Mouse (Mus musculus) erythroblast, embryonic 14.5 days (primary cell): ENCODE results near the gene Sf3b3. TPM values are rescaled to one million over a fixed set of nuclear protein-coding genes. Genes with fewer than 3 reads are reported as not detected.
A peak's percentile ranks its signal among the peaks of the same experiment; 100 is the strongest.

Experiments
- H3K27me3 ChIP-seq: 2 replicates; pipeline ENCODE4 v1.6.1; 2012; ENCODE audit warnings: inconsistent platforms; ENCODE audit not compliant: control insufficient read depth
- H3K36me3 ChIP-seq: 2 replicates; pipeline ENCODE4 v1.6.1; 2012; ENCODE audit warnings: mild to moderate bottlenecking, inconsistent platforms; ENCODE audit not compliant: control insufficient read depth
- H3K4me1 ChIP-seq: 2 replicates; pipeline ENCODE4 v1.6.1; 2012; ENCODE audit warnings: inconsistent platforms; ENCODE audit not compliant: control insufficient read depth
- H3K4me3 ChIP-seq: replicated peaks from 2 replicates; pipeline ENCODE3; 2012; ENCODE audit warnings: moderate library complexity, mild to moderate bottlenecking, inconsistent platforms
- H3K9me3 ChIP-seq: 2 replicates; pipeline ENCODE4 v1.6.1; 2012; ENCODE audit warnings: low read length, inconsistent platforms, mixed read lengths; ENCODE audit not compliant: control insufficient read depth
- GATA1 ChIP-seq: IDR thresholded peaks from 2 replicates; pipeline ENCODE4 v1.6.1; 2012; ENCODE audit warnings: low read length, inconsistent platforms, mixed read lengths
- TAL1 ChIP-seq: IDR thresholded peaks from 3 replicates; pipeline ENCODE4 v1.6.1; 2012; ENCODE audit warnings: low read length, inconsistent platforms, mixed read lengths
- polyA plus RNA-seq: library from polyadenylated mRNA; stranded (reverse); fragments of >175 nt; gene quantifications from 2 replicates; pipeline ENCODE4 v1.2.3, GENCODE M21; 2012

Gene Sf3b3
- polyA plus RNA-seq = 0.49 and 0.52 TPM in 2 replicates

DNA sequence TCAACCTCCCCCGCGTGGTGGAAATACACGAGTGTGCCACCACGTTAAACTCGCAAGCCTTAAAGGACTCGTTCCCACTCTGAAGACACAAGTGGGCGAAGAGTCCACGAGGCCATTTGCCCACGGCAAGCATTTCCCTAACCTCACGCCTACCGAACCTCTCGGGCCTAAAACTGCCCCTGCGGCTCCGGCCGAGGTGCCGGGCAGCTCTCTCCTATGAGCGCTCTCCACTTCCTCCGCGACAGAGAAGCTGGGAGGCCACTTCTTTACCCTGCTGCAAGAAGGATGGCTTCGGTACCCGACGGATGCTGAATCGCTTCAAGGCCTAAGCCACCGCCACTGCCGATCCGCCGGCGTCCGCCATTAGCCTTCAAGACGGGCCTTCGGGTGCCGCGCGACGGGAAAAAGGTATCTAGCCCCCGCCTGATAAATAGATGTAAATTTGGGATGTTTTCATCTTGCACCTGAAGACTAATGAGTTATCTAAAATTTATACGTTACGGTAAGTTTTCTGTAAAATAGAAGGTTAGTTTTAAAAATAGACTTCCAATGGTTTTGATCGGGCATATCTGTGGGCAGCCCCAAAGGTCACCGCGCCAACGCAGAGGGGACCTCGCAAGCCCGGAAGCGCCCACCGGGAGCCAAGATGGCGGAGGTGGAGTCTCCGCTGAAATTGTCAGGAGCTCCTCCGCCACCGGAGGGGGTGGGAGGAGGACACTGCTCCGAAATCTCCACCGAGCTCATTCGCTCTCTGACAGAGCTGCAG lies at the start of gene Sf3b3, which contains the start of gene Cog4:
Gene Sf3b3 (minus strand): TSS at position 383 of the 766 bp plus-strand sequence.
Gene Cog4 (plus strand): TSS at position 196 of the 766 bp plus-strand sequence.
- Histone ChIP-seq H3K4me3 (peak within 1 kb of the TSS; percentile 100), H3K27me3 (no peaks in the 10 kb centered on the region), H3K4me1 (peaks cover 46% of the 10 kb centered on the region), H3K36me3 (peaks cover 65% of the 10 kb centered on the region), H3K9me3 (no peaks in the 10 kb centered on the region)
- TF ChIP-seq TAL1 = no peak
- no peak for TF ChIP-seq GATA1

GRCm38 (mm10) chr8:110895812-110896211 lies 49.2 kb upstream of the Sf3b3 start:
- no peaks in the 10 kb centered on the region for H3K9me3 ChIP-seq
- no peak overlapping the region for H3K4me3 ChIP-seq
- no peaks in the 10 kb centered on the region for H3K27me3 ChIP-seq

GRCm38 (mm10) chr8:110895254-110895653 lies 48.7 kb upstream of the Sf3b3 start:
- Histone ChIP-seq H3K36me3 (peaks cover 33% of the 10 kb centered on the region), H3K9me3 (no peaks in the 10 kb centered on the region), H3K27me3 (no peaks in the 10 kb centered on the region), H3K4me1 (peaks cover 4% of the 10 kb centered on the region), H3K4me3 (no peak overlapping the region)
- TF ChIP-seq TAL1 (no peak), GATA1 (no peak)

More at GRCm38 (mm10) chr8:110895812-110896211, 49.2 kb upstream of the Sf3b3 start:
- peaks cover 8% of the 10 kb centered on the region for H3K4me1 ChIP-seq
- peaks cover 32% of the 10 kb centered on the region for H3K36me3 ChIP-seq
- TF ChIP-seq TAL1 (no peak), GATA1 (no peak)

- Histone ChIP-seq H3K4me3 (no peak overlapping the region), H3K36me3 (peaks cover 37% of the 10 kb centered on the region), H3K27me3 (no peaks in the 10 kb centered on the region), H3K9me3 (no peaks in the 10 kb centered on the region), H3K4me1 (peaks cover 4% of the 10 kb centered on the region)
- no peak for TF ChIP-seq GATA1
- TF ChIP-seq TAL1 = no peak
Measured at GRCm38 (mm10) chr8:110894851-110895250, 48.3 kb upstream of the Sf3b3 start.

DNA sequence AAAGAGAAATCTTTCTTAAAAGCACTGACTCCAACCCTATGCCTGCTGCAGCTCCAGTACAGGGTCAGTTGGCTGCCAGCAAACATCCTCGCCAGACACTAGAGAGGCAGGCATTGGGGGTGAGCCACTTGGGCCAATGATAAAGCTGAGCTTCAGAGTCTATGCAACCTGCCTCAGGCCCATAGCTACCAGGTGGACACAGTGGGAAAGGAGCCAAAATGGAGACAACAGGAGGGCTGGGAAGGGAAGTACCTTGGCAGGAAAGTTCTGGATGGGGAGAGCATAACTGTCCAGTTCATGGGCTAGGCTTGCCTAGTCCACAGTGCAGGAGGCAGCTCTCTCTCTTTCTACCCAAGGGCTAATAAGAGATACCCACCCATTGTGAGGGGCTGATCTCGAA lies 46.3 kb upstream of the Sf3b3 start:
- TF ChIP-seq GATA1 = no peak
- TF ChIP-seq TAL1 = no peak

GRCm38 (mm10) chr8:110892040-110892439 lies 45.5 kb upstream of the Sf3b3 start:
- TF ChIP-seq TAL1 (no peak), GATA1 (no peak)
- Histone ChIP-seq H3K4me1 (peaks cover 4% of the 10 kb centered on the region), H3K36me3 (peaks cover 48% of the 10 kb centered on the region), H3K27me3 (no peaks in the 10 kb centered on the region), H3K9me3 (no peaks in the 10 kb centered on the region), H3K4me3 (no peak overlapping the region)

More for the DNA sequence above, 46.3 kb upstream of the Sf3b3 start:
- H3K27me3 ChIP-seq = no peaks in the 10 kb centered on the region
- H3K36me3 ChIP-seq = peaks cover 42% of the 10 kb centered on the region
- H3K9me3 ChIP-seq = no peaks in the 10 kb centered on the region
- peaks cover 4% of the 10 kb centered on the region for H3K4me1 ChIP-seq
- H3K4me3 ChIP-seq = no peak overlapping the region

DNA sequence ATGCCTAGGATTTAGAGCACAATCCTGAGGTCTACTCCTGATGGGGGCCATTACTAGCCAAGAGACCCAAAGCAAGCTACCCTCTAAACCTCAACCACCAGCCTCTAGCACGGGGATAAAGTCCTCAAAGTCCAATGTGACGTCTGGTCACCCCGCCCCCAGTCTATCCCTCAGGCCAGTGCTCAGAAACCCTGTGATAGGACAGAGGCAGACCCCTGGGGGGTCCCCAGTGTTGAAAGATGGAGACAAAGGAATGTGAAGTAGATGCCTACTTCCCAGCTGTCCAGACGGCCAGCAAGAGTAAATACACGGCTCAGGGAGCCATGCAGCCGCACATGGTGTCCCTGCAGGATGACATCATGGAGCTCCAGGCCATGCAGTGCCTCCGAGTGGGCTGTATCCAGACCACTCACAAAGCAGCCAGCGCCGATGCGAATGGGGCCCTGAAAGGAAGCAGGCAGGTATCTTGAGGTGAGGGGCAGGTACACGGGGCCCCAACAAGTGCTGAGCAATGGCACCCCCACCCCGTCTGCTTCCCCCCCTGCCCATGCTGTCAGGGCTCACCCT lies 43.4 kb upstream of the Sf3b3 start:
- Histone ChIP-seq H3K9me3 (no peaks in the 10 kb centered on the region), H3K27me3 (no peaks in the 10 kb centered on the region), H3K36me3 (peaks cover 66% of the 10 kb centered on the region), H3K4me1 (peaks cover 2% of the 10 kb centered on the region), H3K4me3 (no peak overlapping the region)
- TF ChIP-seq TAL1 (no peak), GATA1 (no peak)

GRCm38 (mm10) chr8:110888860-110889259 lies 42.3 kb upstream of the Sf3b3 start:
- H3K27me3 ChIP-seq = no peaks in the 10 kb centered on the region
- H3K9me3 ChIP-seq = no peaks in the 10 kb centered on the region
- peaks cover 66% of the 10 kb centered on the region for H3K36me3 ChIP-seq
- TF ChIP-seq GATA1 (no peak), TAL1 (no peak)
- no peak overlapping the region for H3K4me3 ChIP-seq
- no peaks in the 10 kb centered on the region; the same call in 1 of the 2 replicates for H3K4me1 ChIP-seq

DNA sequence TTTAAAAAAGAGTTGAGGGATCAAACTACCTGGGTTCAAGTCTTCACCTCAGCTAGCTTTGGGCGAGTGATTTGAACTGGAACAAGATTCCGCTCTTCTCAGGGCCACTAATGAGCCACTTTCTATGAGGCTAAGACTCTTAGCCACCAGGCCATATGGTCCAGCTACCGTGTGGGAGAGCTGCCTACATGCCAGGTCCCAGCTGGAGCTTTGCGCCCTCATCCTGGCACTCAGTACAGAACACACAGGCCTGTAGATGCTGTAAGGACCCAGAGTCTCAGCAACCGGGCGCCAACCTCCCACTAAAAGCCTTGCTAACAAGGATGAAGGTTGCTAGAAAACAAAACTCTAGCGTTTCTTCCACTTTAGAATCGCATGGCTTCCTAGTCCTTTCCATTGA lies 41.9 kb upstream of the Sf3b3 start:
- TF ChIP-seq TAL1 (no peak), GATA1 (no peak)
- Histone ChIP-seq H3K4me1 (no peaks in the 10 kb centered on the region; the same call in 1 of the 2 replicates), H3K4me3 (no peak overlapping the region), H3K27me3 (no peaks in the 10 kb centered on the region), H3K36me3 (peaks cover 70% of the 10 kb centered on the region), H3K9me3 (no peaks in the 10 kb centered on the region)

- Histone ChIP-seq H3K27me3 (no peaks in the 10 kb centered on the region), H3K9me3 (no peaks in the 10 kb centered on the region), H3K36me3 (peaks cover 73% of the 10 kb centered on the region), H3K4me3 (no peak overlapping the region), H3K4me1 (no peaks in the 10 kb centered on the region; the same call in 1 of the 2 replicates)
- no peak for TF ChIP-seq TAL1
- TF ChIP-seq GATA1 = no peak
Measured at GRCm38 (mm10) chr8:110887551-110887950, 41.0 kb upstream of the Sf3b3 start.
